Mouse (Mus musculus) CH12.LX (cell line): ENCODE measurements around the gene Fam13a. TPM values are rescaled to one million over a fixed set of nuclear protein-coding genes. Genes with fewer than 3 reads are reported as not detected.

Experiments used
- DNase-seq: peaks from one replicate; pipeline ENCODE4 v3.0.0-alpha.2; 2013; ENCODE audit errors: extremely low read depth
- H3K27ac ChIP-seq: 2 replicates; pipeline ENCODE4 v1.5.1; 2012; ENCODE audit warnings: low read depth, mild to moderate bottlenecking, control low read depth, moderate library complexity; ENCODE audit not compliant: insufficient read depth
- H3K27me3 ChIP-seq: replicated peaks from 2 replicates; pipeline ENCODE3; 2012; ENCODE audit warnings: inconsistent platforms
- H3K36me3 ChIP-seq, 2 experiments: replicated peaks in 1 of 2; 2 replicates each; pipeline versions ENCODE3 to v1.6.1; 2012; ENCODE audit warnings: inconsistent platforms in 1 of 2, low read length in 1 of 2, mild to moderate bottlenecking in 1 of 2, mixed read lengths in 1 of 2, moderate library complexity in 1 of 2; ENCODE audit not compliant: control insufficient read depth in 1 of 2, insufficient read depth in 1 of 2
- H3K4me1 ChIP-seq, 2 experiments: 2 replicates each; pipeline ENCODE4 v1.6.1; 2012; ENCODE audit warnings: inconsistent platforms in 1 of 2, moderate library complexity in 1 of 2; ENCODE audit not compliant: insufficient read depth in 2 of 2, control insufficient read depth in 1 of 2
- H3K4me2 ChIP-seq: 2 replicates; pipeline ENCODE4 v1.6.1; 2012; ENCODE audit warnings: low read depth, mild to moderate bottlenecking, control low read depth; ENCODE audit not compliant: poor library complexity, insufficient read depth, severe bottlenecking
- H3K4me3 ChIP-seq, 3 experiments: fragments of 150-350 bp in 1 of 3; sonication (generic) in 1 of 3; replicated peaks in 1 of 3; 2 replicates each; pipeline versions ENCODE3 to v1.5.1; 2011 to 2012; ENCODE audit warnings: low read depth in 2 of 3, low read length in 2 of 3, mild to moderate bottlenecking in 2 of 3, moderate library complexity in 2 of 3, control low read depth in 1 of 3, improper control_type of control experiment in 1 of 3, inconsistent platforms in 1 of 3, mixed read lengths in 1 of 3; ENCODE audit not compliant: poor library complexity in 1 of 3
- H3K79me2 ChIP-seq: replicated peaks from 2 replicates; pipeline ENCODE4 v1.6.1; 2012; ENCODE audit warnings: mild to moderate bottlenecking, moderate library complexity; ENCODE audit not compliant: control insufficient read depth, poor library complexity, insufficient read depth, severe bottlenecking; ENCODE audit errors: extremely low read depth
- H3K9ac ChIP-seq: 2 replicates; pipeline ENCODE4 v1.6.1; 2012; ENCODE audit warnings: low read depth, mild to moderate bottlenecking, control low read depth, moderate library complexity; ENCODE audit not compliant: insufficient read depth
- H3K9me3 ChIP-seq: replicated peaks from 2 replicates; pipeline ENCODE3; 2012; ENCODE audit warnings: low read length, inconsistent platforms, mixed read lengths
- CHD1 ChIP-seq: IDR thresholded peaks from 2 replicates; pipeline ENCODE4 v1.6.1; 2012; ENCODE audit warnings: low read depth, low read length, improper control_type of control experiment, inconsistent platforms
- CTCF ChIP-seq, 2 experiments: IDR thresholded peaks in 1 of 2; conservative IDR thresholded peaks in 1 of 2; 2 replicates each; pipeline ENCODE4 v1.5.1; 2011 to 2012; ENCODE audit warnings: low read depth in 2 of 2, low read length in 2 of 2, improper control_type of control experiment in 1 of 2, inconsistent platforms in 1 of 2, mild to moderate bottlenecking in 1 of 2, moderate library complexity in 1 of 2
- ELF1 ChIP-seq: IDR thresholded peaks from 2 replicates; pipeline ENCODE4 v1.6.1; 2014; ENCODE audit warnings: low read depth, mild to moderate bottlenecking, inconsistent platforms, low read length, improper control_type of control experiment
- ETS1 ChIP-seq: conservative IDR thresholded peaks from 2 replicates; pipeline ENCODE4 v1.6.1; 2012; ENCODE audit warnings: low read depth, mild to moderate bottlenecking, inconsistent platforms, low read length, improper control_type of control experiment, moderate library complexity
- MAFK ChIP-seq: IDR thresholded peaks from 2 replicates; pipeline ENCODE4 v1.6.1; 2011; ENCODE audit warnings: low read length, improper control_type of control experiment; ENCODE audit not compliant: insufficient replicate concordance
- MAX ChIP-seq: IDR thresholded peaks from 2 replicates; pipeline ENCODE4 v1.6.1; 2011; ENCODE audit warnings: low read length, improper control_type of control experiment
- MEF2A ChIP-seq: IDR thresholded peaks from 2 replicates; pipeline ENCODE4 v1.6.1; 2014; ENCODE audit warnings: low read depth, mild to moderate bottlenecking, inconsistent platforms, low read length, improper control_type of control experiment, borderline replicate concordance
- MYC ChIP-seq: IDR thresholded peaks from 2 replicates; pipeline ENCODE4 v1.6.1; 2011; ENCODE audit warnings: low read depth, mild to moderate bottlenecking, improper control_type of control experiment, low read length
- RAD21 ChIP-seq: IDR thresholded peaks from 2 replicates; pipeline ENCODE4 v1.6.1; 2011; ENCODE audit warnings: low read depth, mild to moderate bottlenecking, low read length, improper control_type of control experiment, moderate library complexity
- TCF12 ChIP-seq: IDR thresholded peaks from 2 replicates; pipeline ENCODE4 v1.6.1; 2014; ENCODE audit warnings: low read depth, mild to moderate bottlenecking, inconsistent platforms, low read length, improper control_type of control experiment
- USF2 ChIP-seq: conservative IDR thresholded peaks from 2 replicates; pipeline ENCODE4 v1.6.1; 2011; ENCODE audit warnings: low read depth, low read length, improper control_type of control experiment
- ZMIZ1 ChIP-seq: IDR thresholded peaks from 2 replicates; pipeline ENCODE4 v1.6.1; 2012; ENCODE audit warnings: low read depth, mild to moderate bottlenecking, inconsistent platforms, low read length, improper control_type of control experiment
- dilution Hi-C: fragments of 300-500 bp; cut with MboI; formaldehyde crosslinking; loops from 2 replicates; pipeline ENCODE4 v1.14.3; 2020; ENCODE audit warnings: low sequenced_read_pairs; ENCODE audit not compliant: extremely low pct_unique_long_range_greater_than_20kb, extremely low pct_ligation_motif_present
- in situ Hi-C: fragments of 300-500 bp; cut with MboI; formaldehyde crosslinking; loops from 3 replicates; pipeline ENCODE4 v1.14.3; 2019; ENCODE audit warnings: low sequenced_read_pairs, low pct_ligation_motif_present, low pct_unique_long_range_greater_than_20kb, mixed read lengths
- polyA plus RNA-seq: library from polyadenylated mRNA; unstranded; fragments of >175 nt; gene quantifications from 2 replicates; pipeline ENCODE4 v1.2.1, GENCODE M21; 2012; ENCODE audit warnings: low read depth; ENCODE audit not compliant: insufficient read length
- total RNA-seq, 2 experiments: library from RNA; depleted of rRNA; stranded (reverse); fragments of 300-350 nt in 1 of 2; fragments of >200 nt in 1 of 2; gene quantifications; 2 replicates each; pipeline ENCODE4 v1.2.3; 2012 to 2014

The Fam13a gene
- 0.04 and 0.17 TPM in 2 replicates for total RNA-seq (2012; rRNA removed)
- not detected in 2 replicates for total RNA-seq (2014; rRNA removed)
- 0.18 and 0.21 TPM in 2 replicates for polyA plus RNA-seq

GRCm38 (mm10) chr6:59024164-59024724, at the start of gene Fam13a:
TSS of gene Fam13a (minus strand) at chr6:59024549.
- no peak for DNase-seq
- H3K27ac ChIP-seq, result no peak within 1 kb of the TSS
- no peaks in the 10 kb centered on the region for H3K36me3 ChIP-seq
- H3K9ac ChIP-seq, result no peak within 1 kb of the TSS
- no peaks in the 10 kb centered on the region for H3K79me2 ChIP-seq
- in situ Hi-C loops, result loop anchor here (10.0 kb wide), 1 partner anchor 141 kb away; no protein-coding TSS in a partner anchor
- no peaks in the 10 kb centered on the region for H3K9me3 ChIP-seq
- no peaks in the 10 kb centered on the region for H3K27me3 ChIP-seq
- no peak for TF ChIP-seq MAX
- TF ChIP-seq MYC, result no peak
- no peak for TF ChIP-seq RAD21
- no peak for TF ChIP-seq CTCF (conservative IDR thresholded peaks at IDR 0.05 in 1 of 2, IDR thresholded peaks at IDR 0.05 in 1 of 2; ENCODE audit: low read depth in 2 of 2, low read length in 2 of 2)
- TF ChIP-seq MAFK, result no peak
- no peak for TF ChIP-seq CHD1
- TF ChIP-seq ZMIZ1, result no peak
- TF ChIP-seq TCF12, result no peak
- no peak for TF ChIP-seq ETS1
- 0 out of 4 replicates have a peak, but pooled peaks cover 0 to 3% of the 10 kb centered on the region in 2 experiments for H3K4me1 ChIP-seq
- peak within 1 kb of the TSS; percentile 24; the same call in 1 of the 2 replicates for H3K4me2 ChIP-seq
- dilution Hi-C loops, result no loop called here
- peak within 1 kb of the TSS in 1 of 3 experiments; percentile 38 for H3K4me3 ChIP-seq

GRCm38 (mm10) chr6:59072096-59073060, 48.0 kb upstream of the Fam13a start:
- no peak for TF ChIP-seq MEF2A
- TF ChIP-seq, all 38 proteins: peak for 0
- in situ Hi-C loops, result no loop called here

GRCm38 (mm10) chr6:59071691-59072090, 47.3 kb upstream of the Fam13a start:
- no peaks in the 10 kb centered on the region for H3K27me3 ChIP-seq
- no peak overlapping the region for H3K27ac ChIP-seq
- H3K4me3 ChIP-seq, result no peak overlapping the region
- DNase-seq, result no peak
- H3K9ac ChIP-seq, result no peak overlapping the region
- TF ChIP-seq USF2 (no peak), ELF1 (no peak)
- peaks cover 2% of the 10 kb centered on the region for H3K9me3 ChIP-seq
- in situ Hi-C loops, result no loop called here
- H3K4me1 ChIP-seq, result no peaks in the 10 kb centered on the region
- no peaks in the 10 kb centered on the region for H3K36me3 ChIP-seq
- no peak overlapping the region for H3K4me2 ChIP-seq
- dilution Hi-C loops, result no loop called here
- H3K79me2 ChIP-seq, result no peaks in the 10 kb centered on the region

More at GRCm38 (mm10) chr6:59072096-59073060, 48.0 kb upstream of the Fam13a start:
- H3K79me2 ChIP-seq, result no peaks in the 10 kb centered on the region
- H3K9ac ChIP-seq, result no peak overlapping the region
- H3K4me1 ChIP-seq, result no peaks in the 10 kb centered on the region
- H3K9me3 ChIP-seq, result peaks cover 2% of the 10 kb centered on the region
- H3K27ac ChIP-seq, result no peak overlapping the region
- H3K27me3 ChIP-seq, result no peaks in the 10 kb centered on the region
- no peak overlapping the region for H3K4me2 ChIP-seq
- dilution Hi-C loops, result no loop called here
- DNase-seq, result no peak
- no peaks in the 10 kb centered on the region for H3K36me3 ChIP-seq
- H3K4me3 ChIP-seq, result no peak overlapping the region
